Mouse (Mus musculus): ENCODE measurements around the gene Tm2d3.

GRCm38 (mm10) chr7:65684256-65684835 is 6.6 kb upstream of the Tm2d3 start:
- TF ChIP-seq CTCF (IDR thresholded peaks at IDR 0.05; ENCODE audit: borderline replicate concordance, extremely low read depth, insufficient read depth, insufficient read length) (no peak), POLR2A (IDR thresholded peaks at IDR 0.05; ENCODE audit: borderline replicate concordance, extremely low read depth, insufficient read depth, insufficient read length, poor library complexity, severe bottlenecking) (no peak)

All from brain, embryonic 14.5 days (tissue).